Mouse (Mus musculus) lung, adult 2 months (tissue): ENCODE data around the gene Grik1. TPM values are rescaled to one million over a fixed set of nuclear protein-coding genes. Genes with fewer than 3 reads are reported as not detected.

Experiments used
- DNase-seq: peaks from one replicate; pipeline ENCODE4 v3.0.0; 2022
- H3K4me1 ChIP-seq: fragments of 200-500 bp; 2 replicates; pipeline ENCODE4 v1.6.1; 2011; ENCODE audit warnings: low read length; ENCODE audit not compliant: control insufficient read depth, insufficient read depth
- H3K4me3 ChIP-seq: fragments of 200-500 bp; replicated peaks from 2 replicates; pipeline ENCODE3; 2011; ENCODE audit warnings: low read depth, mild to moderate bottlenecking, control low read depth, low read length; ENCODE audit errors: extremely low read depth
- CTCF ChIP-seq: fragments of 200-500 bp; IDR thresholded peaks from 2 replicates; pipeline ENCODE4 v1.5.1; 2011; ENCODE audit warnings: mild to moderate bottlenecking, low read length, control low read depth; ENCODE audit not compliant: insufficient read depth
- POLR2A ChIP-seq: fragments of 200-500 bp; IDR thresholded peaks from 2 replicates; pipeline ENCODE4 v1.6.1; 2011; ENCODE audit warnings: low read depth, mild to moderate bottlenecking, control low read depth, low read length, borderline replicate concordance; ENCODE audit errors: extremely low read depth
- WGBS: fragments of 180-500 bp; shearing (Covaris S2); methylation state at CpG from one replicate; pipeline ENCODE4 v1.1.7; 2018; 5-methylcytosine and 5-hydroxymethylcytosine counted together
- polyA plus RNA-seq: library from polyadenylated mRNA; depleted of rRNA; stranded (reverse); fragments of >200 nt; gene quantifications from 2 replicates; pipeline ENCODE4 v1.2.3, GENCODE M21; 2012; rRNA removed

Grik1 gene
- polyA plus RNA-seq: 0.04 and 0.07 TPM in 2 replicates

GRCm38 (mm10) chr16:88290132-88290772 is at the start of gene Grik1:
Grik1 (minus strand) TSS chr16:88290265.
- H3K4me3 ChIP-seq: no peak within 1 kb of the TSS
- no peak for DNase-seq
- TF ChIP-seq POLR2A (no peak), CTCF (no peak)
- WGBS: 3% methylated on average over 26 of the region's 27 CpGs
- H3K4me1 ChIP-seq: no peaks in the 10 kb centered on the region

- Histone ChIP-seq H3K4me3 (no peak overlapping the region), H3K4me1 (no peaks in the 10 kb centered on the region)
- no peak for DNase-seq
- TF ChIP-seq POLR2A: no peak
- no peak for TF ChIP-seq CTCF
- WGBS: 51% methylated on average over 3 of the region's 3 CpGs
Measured at GRCm38 (mm10) chr16:88294209-88294608, 4.1 kb upstream of the Grik1 start.

- DNase-seq: no peak
- 3% methylated on average over 40 of the region's 40 CpGs for WGBS
- no peaks in the 10 kb centered on the region for H3K4me1 ChIP-seq
- H3K4me3 ChIP-seq: no peak overlapping the region
- TF ChIP-seq POLR2A (no peak), CTCF (no peak)
Measured at GRCm38 (mm10) chr16:88289421-88290081, 514 bp downstream of the Grik1 start.

- DNase-seq: no peak
- TF ChIP-seq CTCF: no peak
- no peak for TF ChIP-seq POLR2A
- 79% methylated on average over 4 of the region's 4 CpGs for WGBS
- Histone ChIP-seq H3K4me3 (no peak overlapping the region), H3K4me1 (no peaks in the 10 kb centered on the region)
Measured at GRCm38 (mm10) chr16:88258407-88258806, 31.7 kb downstream of the Grik1 start.

- WGBS: 81% methylated on average over 5 of the region's 5 CpGs
- no peaks in the 10 kb centered on the region for H3K4me1 ChIP-seq
- H3K4me3 ChIP-seq: no peak overlapping the region
- no peak for DNase-seq
- no peak for TF ChIP-seq CTCF
- TF ChIP-seq POLR2A: no peak
Measured at GRCm38 (mm10) chr16:88257072-88257471, 33.0 kb downstream of the Grik1 start.

- no peak for DNase-seq
- TF ChIP-seq CTCF: no peak
- no peak overlapping the region for H3K4me3 ChIP-seq
- H3K4me1 ChIP-seq: no peaks in the 10 kb centered on the region
- 71% methylated on average over 3 of the region's 3 CpGs for WGBS
Measured at GRCm38 (mm10) chr16:88256101-88256500, 34.0 kb downstream of the Grik1 start.

- Histone ChIP-seq H3K4me1 (no peaks in the 10 kb centered on the region), H3K4me3 (no peak overlapping the region)
- TF ChIP-seq CTCF (no peak), POLR2A (no peak)
- no peak for DNase-seq
- whole genome bisulfite sequencing: 68% methylated on average over 2 of the region's 2 CpGs
Measured at GRCm38 (mm10) chr16:88252676-88253075, 37.4 kb downstream of the Grik1 start.

- Histone ChIP-seq H3K4me3 (no peak overlapping the region), H3K4me1 (no peaks in the 10 kb centered on the region)
- WGBS: 76% methylated on average over 5 of the region's 5 CpGs
- no peak for DNase-seq
- TF ChIP-seq CTCF (no peak), POLR2A (no peak)
Measured at GRCm38 (mm10) chr16:88251049-88251448, 39.0 kb downstream of the Grik1 start.

GRCm38 (mm10) chr16:88249825-88250224 is 40.2 kb downstream of the Grik1 start:
- DNase-seq: no peak
- no peaks in the 10 kb centered on the region for H3K4me1 ChIP-seq
- TF ChIP-seq CTCF (no peak), POLR2A (no peak)
- 65% methylated on average over 3 of the region's 3 CpGs for WGBS
- H3K4me3 ChIP-seq: no peak overlapping the region

- no peak for TF ChIP-seq POLR2A
- no peak for TF ChIP-seq CTCF
- no peak for DNase-seq
- no peaks in the 10 kb centered on the region for H3K4me1 ChIP-seq
- WGBS: 85% methylated on average over 3 of the region's 3 CpGs
- no peak overlapping the region for H3K4me3 ChIP-seq
Measured at GRCm38 (mm10) chr16:88247586-88247985, 42.5 kb downstream of the Grik1 start.
